Mouse (Mus musculus) adrenal gland, postnatal 4 days (tissue): ENCODE data around the gene Timp1. TPM values are rescaled to one million over a fixed set of nuclear protein-coding genes. Genes with fewer than 3 reads are reported as not detected.
A peak's percentile ranks its signal among the peaks of the same experiment; 100 is the strongest.

ENCODE experiments used
- DNase-seq, 2 experiments: peaks; one replicate each; pipeline ENCODE4 v3.0.0; 2021 to 2022; ENCODE audit warnings: low spot score in 2 of 2, mixed read lengths in 2 of 2
- long read RNA-seq, 2 experiments: library from polyadenylated mRNA; stranded (forward); transcript quantifications; one replicate each; pipeline ENCODE4 v2.0.0; 2021
- total RNA-seq, 2 experiments: library from RNA; stranded (reverse); gene quantifications; 2 replicates each; pipeline ENCODE4 v1.2.3; 2021

Gene Timp1
- 10 to 100 TPM; 42.4 to 44.6 TPM for total RNA-seq
- long read RNA-seq, experiment 1, transcript Timp1-202 (6 exons, 883 nt): major isoform, 15 of 24 reads
- long read RNA-seq, experiment 1, transcript Timp1-201 (6 exons, 833 nt): minor isoform, 6 of 24 reads
- long read RNA-seq, experiment 1, partial matches to known transcripts: 2 of 24 reads
- long read RNA-seq, experiment 1, other reads (novel, unspliced or antisense): 1 of 24 reads
- long read RNA-seq, experiment 2, transcript Timp1-201 (6 exons, 833 nt): minor isoform, 12 of 35 reads
- long read RNA-seq, experiment 2, transcript Timp1-202 (6 exons, 883 nt): major isoform, 20 of 35 reads
- long read RNA-seq, experiment 2, partial matches to known transcripts: 0 of 35 reads
- long read RNA-seq, experiment 2, other reads (novel, unspliced or antisense): 3 of 35 reads

DNA sequence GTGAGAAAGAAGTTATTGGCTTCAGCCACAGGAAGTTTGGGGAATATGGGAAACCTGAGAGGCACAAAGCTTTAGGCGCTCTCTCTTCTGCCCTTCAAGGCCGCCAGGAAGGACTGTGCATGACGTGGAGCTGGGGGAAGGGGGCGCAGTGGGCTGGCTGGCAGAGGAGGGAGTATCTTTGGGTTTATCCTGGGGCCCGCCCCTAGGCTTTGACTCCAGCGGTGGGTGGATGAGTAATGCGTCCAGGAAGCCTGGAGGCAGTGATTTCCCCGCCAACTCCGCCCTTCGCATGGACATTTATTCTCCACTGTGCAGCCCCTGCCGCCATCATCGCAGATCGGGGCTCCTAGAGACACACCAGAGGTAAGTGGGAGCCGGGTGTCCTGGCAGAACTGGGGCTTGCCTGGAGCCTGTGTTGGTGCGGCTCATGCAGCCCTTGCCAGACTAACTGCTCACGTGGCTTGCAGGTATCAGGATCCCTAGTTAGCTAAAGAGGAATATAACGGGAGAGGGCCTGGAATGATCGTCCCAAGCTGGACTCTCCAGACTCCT is at the start of gene Timp1:
TSS of gene Timp1 (plus strand) at position 205 of the 552 bp plus-strand sequence.
- DNase-seq: peak in 1 of 2 experiments; percentile 35

DNA sequence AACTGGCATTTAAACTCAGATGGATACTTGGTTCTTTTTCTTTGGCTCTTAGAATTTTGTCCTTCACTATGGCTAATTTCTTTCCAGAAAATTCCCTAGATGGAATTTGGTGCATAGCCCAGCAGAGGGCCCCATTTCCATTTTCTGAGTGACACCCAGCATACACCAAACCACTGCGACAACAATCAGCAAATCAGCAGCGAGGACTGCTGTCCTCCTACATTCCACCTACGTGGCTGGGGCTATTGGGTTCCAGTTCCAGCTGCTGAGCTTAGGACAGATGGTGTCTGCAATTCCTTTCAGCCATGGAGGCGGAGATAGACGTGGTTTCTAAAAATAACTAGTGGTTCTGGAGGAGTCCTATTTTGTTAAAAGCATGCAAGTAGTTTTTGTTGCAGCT is 41.0 kb upstream of the Timp1 start:
- no peak for DNase-seq

DNA sequence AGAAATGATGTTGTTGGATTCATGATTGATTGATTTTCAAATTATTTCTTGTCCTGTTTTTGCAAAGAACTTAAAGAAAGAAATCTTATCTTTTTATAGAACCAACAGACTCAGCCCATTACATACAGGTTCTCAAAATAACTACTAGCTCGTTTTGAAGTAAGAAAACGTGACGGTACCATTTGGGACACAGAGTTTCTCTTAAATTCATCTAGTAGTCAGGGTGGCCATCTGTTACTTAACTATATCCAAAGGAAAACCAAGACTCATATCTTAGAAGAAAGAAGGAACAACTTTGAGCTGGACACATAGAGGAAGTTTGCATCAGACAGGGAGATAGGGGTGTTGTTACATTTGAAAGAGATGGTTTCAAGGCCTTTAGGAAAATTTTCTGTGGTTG is 22.7 kb upstream of the Timp1 start:
- DNase-seq: no peak

DNA sequence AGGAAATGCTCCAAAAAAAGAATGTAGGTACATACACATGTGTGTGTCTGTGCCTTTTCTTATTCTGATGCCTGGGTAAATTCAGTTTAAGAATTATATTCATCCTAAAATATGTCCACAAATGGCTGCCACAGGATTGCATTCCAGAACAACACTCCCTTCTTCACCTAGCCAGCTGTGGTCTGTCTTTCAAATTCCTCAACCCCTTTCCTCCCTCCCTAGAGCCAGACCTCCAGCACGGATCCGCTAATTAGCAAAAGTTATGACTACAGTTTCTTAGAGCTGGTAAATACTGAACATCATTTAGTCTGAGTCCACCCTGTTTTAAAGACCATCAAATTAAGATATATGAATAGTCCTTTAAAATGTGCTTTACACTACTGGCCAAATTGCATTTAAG is 22.1 kb upstream of the Timp1 start:
- no peak for DNase-seq

DNA sequence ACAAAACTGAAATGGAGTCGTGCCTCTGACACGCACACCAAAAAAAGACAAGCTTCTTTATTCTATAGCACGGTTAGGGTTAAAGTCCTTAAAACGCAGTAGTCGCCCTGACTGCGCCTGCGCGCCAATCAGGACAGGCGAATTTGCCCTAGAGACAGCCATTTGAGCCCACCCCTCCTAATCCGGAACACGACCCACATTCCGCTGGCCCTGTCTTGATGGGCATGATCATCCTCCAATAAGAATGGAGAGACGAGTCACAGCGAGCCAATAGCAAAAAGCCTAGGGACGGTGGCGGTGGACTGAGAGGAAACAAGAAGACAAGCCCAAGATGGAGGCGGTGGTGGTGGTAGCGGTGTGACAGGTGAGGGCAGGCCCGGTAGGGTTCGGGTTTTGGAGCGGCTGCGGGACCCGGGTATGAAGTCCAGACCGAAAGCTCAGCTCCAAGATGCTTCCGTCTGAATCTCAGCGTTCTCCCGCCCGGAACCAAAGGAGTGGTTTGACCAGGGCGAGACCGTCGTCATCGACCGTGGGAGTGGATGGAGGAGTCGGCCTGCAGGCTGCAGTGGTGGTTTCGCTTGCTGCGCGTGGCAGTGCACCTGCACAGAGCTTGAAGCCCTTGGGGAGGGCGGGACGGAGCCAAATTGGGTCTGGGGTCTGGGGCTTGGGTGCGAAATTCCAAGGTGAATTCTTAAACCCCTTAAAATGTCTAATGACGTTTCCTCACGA is 21.5 kb upstream of the Timp1 start:
- peak; percentile 49 to 70 for DNase-seq

DNA sequence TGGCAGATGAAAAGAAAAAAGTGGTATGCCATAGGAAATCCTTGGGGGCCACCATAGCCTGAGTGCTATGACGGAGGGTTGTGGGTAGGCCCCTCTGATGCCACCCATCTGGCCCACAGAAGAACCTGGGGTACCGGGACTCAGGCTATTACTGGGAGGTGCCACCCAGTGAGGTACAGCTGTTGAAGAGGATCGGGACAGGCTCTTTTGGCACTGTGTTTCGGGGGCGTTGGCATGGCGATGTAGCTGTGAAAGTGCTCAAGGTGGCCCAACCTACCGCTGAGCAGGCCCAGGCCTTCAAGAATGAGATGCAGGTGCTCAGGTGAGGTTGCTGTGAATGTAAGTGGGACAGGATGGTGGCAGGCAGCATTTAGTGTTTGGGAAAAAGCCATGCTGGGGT is 16.2 kb upstream of the Timp1 start:
- no peak for DNase-seq

DNA sequence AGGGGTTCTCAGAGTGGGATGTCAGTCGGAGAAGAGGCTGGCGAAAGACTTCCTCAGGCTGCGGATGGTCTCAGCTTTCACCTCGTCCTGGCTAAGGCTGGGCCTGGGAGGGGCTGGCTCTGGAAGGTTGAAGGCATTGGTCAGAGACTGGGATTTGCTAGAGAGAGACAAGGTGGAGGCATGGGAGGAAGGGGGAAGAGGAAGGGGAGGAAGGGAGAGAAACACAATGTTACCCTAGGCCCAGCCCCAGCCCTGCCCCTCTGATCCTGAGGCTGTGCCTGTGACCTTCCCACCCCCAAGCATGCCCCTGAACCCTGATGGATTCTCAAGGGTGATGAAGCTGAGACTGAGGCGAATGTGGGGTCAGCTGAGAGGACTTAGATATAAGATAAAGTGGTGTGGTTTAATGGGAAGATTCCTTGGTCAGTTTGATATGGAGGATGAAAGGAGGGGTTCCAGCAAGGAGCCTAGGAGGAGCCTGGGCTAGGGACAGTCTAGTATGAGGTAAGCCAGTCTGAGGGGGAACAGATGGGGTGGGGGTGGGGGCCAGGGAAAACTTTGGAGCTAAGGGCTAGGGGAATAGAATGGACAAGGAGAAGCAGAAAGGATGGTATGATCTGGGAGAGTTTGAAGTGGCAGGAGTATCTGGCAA is 8.4 kb upstream of the Timp1 start:
- no peak for DNase-seq

DNA sequence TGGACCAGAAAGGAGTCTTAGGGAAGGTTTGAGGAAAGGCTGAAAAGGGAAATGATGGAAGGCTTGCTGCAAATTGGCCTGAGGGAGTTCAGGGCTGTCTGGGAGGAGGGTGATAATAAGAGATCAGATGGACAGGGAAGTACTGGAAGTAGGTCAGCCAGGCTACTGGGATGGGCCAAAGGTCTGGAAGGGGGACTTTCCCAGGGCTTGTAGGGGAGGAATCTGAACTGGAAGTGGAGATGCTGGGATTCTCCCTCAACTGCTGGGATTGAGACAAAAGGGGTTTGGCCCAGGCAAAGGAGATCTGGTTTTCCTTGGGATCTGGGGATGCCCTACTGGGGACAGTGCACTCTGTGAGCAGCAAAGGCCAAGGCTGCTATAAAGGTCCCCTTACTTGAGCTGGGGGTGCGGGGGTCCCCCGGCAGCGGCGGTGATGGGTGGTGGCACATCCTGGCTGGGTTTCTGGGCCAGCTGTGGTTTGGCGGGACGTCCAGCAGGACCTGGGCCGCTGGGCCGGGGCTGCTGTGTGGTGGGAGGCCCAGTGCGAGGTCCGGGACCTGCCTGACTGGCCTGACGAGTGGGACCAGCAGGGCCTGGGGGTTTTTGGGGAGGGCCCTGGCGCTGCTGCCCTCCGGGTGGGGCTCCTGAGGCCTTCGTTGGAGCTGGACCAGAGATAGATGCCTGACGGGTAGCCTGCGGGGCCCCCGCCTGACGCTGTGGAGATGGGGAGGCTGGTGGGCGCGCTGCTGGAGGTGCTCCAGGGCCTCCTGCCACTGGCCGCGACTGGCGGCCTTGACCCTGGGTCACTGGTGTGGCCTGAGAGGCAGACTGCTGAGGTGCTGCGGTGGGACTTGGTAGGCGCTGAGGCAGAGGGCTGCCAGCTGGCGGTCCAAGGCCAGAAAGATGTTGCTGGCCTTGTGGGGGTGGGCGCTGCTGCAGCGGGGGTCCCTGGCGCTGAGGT is 7.6 kb upstream of the Timp1 start:
- DNase-seq: no peak

DNA sequence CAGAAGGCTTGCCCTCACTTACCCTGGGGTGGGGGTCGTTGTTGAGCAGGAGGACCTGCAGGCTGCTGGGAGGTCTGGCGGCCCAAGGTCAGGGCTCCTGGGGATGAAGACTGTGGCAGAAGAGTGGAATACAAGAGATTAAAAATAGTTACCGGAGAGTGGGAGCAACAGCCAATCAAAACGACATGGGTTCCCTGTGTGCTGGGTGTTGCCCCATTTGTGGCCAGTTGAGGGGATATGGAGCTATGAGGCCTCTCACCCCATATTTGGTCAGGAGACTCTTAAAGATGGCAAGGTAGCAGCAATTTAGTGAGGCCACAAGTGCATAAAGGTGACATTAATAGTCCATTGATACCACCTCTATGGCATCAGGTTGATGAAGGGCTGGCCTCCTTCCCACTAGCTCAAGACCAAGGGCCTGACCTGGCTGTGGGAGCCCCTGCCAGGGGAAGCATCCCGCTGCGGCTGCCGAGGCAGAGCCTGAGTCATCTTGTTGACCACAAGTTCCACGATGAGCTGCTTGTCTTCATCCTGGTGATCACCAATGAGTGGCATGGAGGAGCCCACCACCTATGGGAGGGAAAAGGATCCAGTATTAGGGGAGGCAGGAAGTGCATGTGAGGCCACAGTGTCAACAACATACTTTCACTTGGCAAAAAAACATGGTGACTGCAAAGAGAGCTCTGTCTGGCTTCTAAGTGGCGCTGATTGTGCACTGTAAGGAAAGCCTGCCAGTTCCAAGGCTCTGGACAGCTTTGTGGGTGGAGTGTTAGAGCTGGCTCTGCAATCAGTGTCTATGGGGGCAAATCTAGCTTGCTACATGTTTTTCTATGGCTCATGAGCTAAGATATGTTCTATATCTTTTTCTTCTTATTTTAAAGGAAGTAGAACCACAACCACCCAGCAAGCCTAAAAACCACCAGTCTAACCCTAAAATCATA is 6.5 kb upstream of the Timp1 start:
- no peak for DNase-seq

DNA sequence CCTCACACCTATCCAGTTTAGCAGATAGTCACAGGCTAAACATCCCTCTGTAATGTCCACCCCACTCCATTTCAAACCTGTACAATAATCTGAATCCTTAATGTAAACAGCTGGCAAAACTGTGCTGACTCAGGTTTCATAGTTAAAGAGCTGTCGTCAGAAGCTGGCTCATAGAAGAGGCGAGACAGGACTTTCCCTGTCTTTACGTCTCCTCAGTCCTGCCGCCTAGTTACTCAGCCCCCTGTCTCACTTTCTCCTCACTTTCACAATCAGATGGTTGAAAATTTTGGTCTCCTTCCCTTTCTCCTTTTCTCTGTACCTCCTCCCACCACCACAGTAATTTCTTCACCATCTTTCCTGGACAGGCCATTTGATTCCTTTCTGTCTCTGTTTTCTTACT is 1.9 kb upstream of the Timp1 start:
- DNase-seq: no peak

DNA sequence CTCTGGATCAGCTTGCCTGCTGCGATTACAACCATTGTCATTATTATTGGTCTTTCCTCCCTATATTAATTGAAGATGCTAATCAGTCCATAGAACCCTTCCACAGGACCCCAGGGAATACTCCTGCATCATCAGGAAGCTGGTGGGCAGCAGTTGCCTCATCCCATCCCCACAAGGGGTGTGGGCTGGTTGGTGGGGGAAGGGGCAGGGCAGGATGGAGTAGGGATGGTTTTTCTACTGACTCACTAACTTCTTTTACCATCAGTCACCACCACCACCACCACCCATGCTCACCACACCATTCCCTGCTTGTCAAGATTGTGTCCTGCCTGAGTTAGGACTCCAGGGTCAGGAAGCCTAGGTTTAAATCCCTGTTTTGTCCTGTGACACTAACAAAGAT is 763 bp upstream of the Timp1 start:
- DNase-seq: no peak

DNA sequence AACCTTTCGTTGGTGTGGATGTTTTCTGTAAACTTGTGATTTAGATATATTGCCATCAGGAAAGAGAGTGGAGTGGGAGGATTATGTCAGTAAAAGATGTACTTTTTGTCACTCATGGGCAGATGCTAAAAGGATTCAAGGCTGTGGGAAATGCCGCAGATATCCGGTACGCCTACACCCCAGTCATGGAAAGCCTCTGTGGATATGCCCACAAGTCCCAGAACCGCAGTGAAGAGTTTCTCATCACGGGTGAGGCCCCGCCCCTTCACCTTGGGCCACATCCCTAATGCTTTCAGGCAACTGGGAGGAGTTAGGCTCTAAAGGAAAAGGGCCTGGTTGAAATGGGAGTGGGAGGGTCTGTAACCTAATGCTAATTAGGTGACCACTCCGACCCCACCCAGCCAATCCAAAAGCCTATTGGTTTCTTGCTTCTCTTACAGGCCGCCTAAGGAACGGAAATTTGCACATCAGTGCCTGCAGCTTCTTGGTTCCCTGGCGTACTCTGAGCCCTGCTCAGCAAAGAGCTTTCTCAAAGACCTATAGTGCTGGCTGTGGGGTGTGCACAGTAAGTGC is 3.0 kb downstream of the Timp1 start:
- no peak for DNase-seq

DNA sequence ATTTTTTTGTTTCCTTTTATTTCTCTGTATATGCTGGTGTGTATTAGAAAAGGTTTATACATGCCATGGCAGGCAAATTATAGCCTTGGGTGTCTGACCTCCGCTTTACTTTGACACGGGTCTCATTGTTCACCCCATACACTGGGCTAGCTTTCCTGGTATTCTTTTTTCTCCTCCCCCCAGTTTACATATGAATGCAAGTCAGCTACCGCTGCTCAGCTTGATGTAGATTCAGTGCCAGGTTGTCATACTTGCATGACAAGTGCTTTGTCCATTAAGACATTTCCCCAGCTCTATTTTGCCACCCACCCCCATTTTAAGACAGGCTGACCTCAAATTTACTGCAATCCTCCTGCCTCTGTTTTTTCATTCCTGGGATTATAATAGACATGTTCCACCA is 5.3 kb downstream of the Timp1 start:
- no peak for DNase-seq

DNA sequence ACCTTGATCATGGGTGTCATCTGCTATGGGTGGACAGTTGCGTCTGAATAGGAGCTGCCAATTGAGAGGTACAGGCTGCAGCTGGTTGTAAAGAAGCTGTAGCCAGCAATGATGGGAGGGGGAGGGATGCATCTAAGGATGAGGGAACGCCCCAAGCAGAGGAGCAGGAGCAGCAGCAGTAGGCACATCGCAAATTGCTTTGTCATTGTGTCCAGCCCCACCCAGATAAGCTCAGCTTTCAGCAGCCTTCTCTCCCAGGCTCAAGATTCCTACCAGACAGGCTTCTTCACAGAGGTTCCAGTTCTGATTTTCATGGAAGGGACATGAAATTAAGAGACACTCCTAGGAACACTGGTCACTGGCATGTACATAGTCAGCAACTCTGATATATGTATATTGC is 40.1 kb downstream of the Timp1 start:
- no peak for DNase-seq

DNA sequence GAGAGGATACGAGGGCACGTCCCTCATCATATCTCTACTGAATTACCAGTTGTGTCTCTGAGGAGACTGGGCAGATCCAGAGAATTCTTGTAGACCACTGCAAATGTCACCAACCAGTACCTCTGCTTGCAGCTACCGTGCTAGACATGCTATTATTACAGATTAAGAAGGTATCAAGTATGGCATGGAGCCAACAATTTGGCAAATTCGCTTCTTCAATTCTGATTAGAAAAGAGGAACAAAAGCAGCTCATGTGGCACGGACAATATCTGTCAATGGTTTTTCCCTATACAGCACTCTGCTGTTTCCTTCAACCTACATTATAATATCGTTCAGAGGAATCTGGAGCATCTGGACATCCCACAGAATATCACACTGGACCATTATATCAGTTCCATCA is 43.8 kb downstream of the Timp1 start:
- no peak for DNase-seq

DNA sequence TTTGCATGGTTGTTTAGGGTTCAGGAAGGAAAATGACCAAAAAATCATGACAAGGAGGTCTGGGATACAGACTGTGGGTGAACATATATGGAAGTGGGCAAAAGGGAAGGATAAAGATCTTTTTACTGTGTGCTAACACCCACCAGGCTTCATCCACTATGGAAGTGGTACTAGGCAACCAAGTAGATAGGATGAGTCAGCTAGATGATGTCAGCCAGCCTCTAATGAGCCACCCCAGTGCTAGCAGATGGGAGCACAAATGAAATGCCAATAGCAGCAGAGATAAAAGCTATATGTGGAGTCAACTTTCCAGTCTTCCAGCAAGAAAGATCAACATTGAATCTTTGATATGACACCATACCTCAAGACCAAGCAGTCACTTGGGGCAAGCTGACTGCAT is 45.1 kb downstream of the Timp1 start:
- DNase-seq: no peak

DNA sequence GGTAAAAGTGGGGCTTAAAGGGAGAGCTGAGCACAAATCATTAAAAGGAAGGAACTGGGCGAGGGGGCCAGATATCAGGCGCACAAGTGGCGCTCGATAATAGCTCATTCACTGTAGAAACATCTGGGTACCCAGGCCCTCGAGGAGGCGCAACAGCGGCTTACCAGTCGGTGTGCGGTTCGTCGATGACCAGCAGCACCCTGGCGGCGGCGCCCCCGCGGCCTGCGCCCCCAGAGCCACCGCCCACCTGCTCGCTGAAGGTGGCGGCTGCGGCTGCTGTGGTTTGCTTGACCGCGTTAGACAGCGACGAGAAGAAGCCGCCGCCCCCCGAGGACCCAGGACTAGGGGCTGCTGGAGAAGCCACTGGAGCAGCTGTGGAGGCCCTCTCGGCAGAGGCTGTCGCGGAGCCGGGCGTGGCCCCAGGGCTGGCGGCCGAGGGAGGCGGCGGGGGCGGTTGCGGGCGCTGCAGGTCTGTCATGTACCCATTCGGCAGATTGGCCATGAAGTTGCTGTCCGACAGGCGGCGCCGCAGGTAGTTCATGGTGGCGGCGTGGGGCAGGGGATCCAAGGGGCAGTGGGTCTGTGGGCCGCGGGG is 50.4 kb downstream of the Timp1 start:
- DNase-seq: peak in 1 of 2 experiments; percentile 5

DNA sequence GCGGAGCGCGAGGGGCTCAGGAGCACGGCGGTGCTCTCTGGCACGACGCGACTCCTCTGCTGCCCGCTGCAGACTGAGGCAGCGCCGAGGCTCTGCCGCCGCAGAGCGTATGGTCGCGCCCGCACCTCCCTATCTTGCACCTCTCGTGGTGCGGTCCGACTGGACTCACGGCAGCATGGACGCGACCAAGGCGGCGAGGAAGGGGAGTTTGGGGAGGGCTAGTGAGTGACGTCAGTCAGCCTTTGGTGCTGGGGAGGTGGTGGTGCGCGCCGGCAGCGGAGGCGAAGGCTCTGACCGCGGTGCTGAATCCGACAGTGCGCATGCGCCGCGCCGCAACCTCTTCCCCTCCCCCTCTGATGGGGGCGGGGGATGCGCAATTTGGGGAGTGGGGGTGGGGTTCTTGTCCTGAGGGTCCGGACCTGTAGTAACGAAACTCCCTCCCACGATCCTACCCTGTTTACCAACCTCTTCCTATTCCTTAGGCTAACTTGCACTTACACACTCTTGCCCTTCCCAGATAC is 50.9 kb downstream of the Timp1 start, which contains the start of gene Syn1:
TSS of gene Syn1 (minus strand) at position 161 of the 521 bp plus-strand sequence.
- peak; percentile 24 to 40 for DNase-seq
